Mouse (Mus musculus) midbrain, embryonic 15.5 days (tissue): ENCODE measurements around the gene Emc7. TPM values are rescaled to one million over a fixed set of nuclear protein-coding genes. Genes with fewer than 3 reads are reported as not detected.

Experiments used
- ATAC-seq: fragments of 200-750 bp; cut with Nextera tagmentation; replicated peaks from 2 replicates; pipeline ENCODE4 v1.8.0; 2017; ENCODE audit warnings: moderate TSS enrichment
- H3K27ac ChIP-seq: fragments of 300-500 bp; sonication (generic); 2 replicates; pipeline ENCODE4 v1.5.1; 2015; ENCODE audit warnings: mild to moderate bottlenecking, inconsistent platforms
- H3K27me3 ChIP-seq: fragments of 300-500 bp; sonication (generic); replicated peaks from 2 replicates; pipeline ENCODE4 v1.6.1; 2015; ENCODE audit warnings: inconsistent platforms
- H3K36me3 ChIP-seq: fragments of 300-500 bp; sonication (generic); replicated peaks from 2 replicates; pipeline ENCODE4 v1.6.1; 2015; ENCODE audit warnings: inconsistent platforms
- H3K4me1 ChIP-seq: fragments of 300-500 bp; sonication (generic); 2 replicates; pipeline ENCODE4 v1.6.1; 2015; ENCODE audit warnings: inconsistent platforms
- H3K4me2 ChIP-seq: fragments of 300-500 bp; sonication (generic); 2 replicates; pipeline ENCODE4 v1.6.1; 2015; ENCODE audit warnings: inconsistent platforms, mild to moderate bottlenecking, moderate library complexity
- H3K4me3 ChIP-seq: fragments of 300-500 bp; sonication (generic); 2 replicates; pipeline ENCODE4 v1.5.1; 2015; ENCODE audit warnings: mild to moderate bottlenecking, inconsistent platforms
- H3K9ac ChIP-seq: fragments of 300-500 bp; sonication (generic); 2 replicates; pipeline ENCODE4 v1.6.1; 2015; ENCODE audit warnings: mild to moderate bottlenecking, inconsistent platforms
- H3K9me3 ChIP-seq: fragments of 300-500 bp; sonication (generic); 2 replicates; pipeline ENCODE4 v1.6.1; 2016; ENCODE audit warnings: inconsistent platforms
- WGBS: fragments of 180-500 bp; shearing (Covaris S2); methylation state at CpG from one replicate; pipeline ENCODE4 v1.1.7; 2015; ENCODE audit warnings: mixed read lengths; 5-methylcytosine and 5-hydroxymethylcytosine counted together
- polyA plus RNA-seq: library from polyadenylated mRNA; unstranded; fragments of >200 nt; fragmentation: Nextera tagmentation; extraction: Ambion mirVana; gene quantifications from 2 replicates; pipeline ENCODE4 v1.2.1, GENCODE M21; 2015

Gene Emc7
- polyA plus RNA-seq, 1 experiment from 2014 or later: 19.6 TPM

DNA sequence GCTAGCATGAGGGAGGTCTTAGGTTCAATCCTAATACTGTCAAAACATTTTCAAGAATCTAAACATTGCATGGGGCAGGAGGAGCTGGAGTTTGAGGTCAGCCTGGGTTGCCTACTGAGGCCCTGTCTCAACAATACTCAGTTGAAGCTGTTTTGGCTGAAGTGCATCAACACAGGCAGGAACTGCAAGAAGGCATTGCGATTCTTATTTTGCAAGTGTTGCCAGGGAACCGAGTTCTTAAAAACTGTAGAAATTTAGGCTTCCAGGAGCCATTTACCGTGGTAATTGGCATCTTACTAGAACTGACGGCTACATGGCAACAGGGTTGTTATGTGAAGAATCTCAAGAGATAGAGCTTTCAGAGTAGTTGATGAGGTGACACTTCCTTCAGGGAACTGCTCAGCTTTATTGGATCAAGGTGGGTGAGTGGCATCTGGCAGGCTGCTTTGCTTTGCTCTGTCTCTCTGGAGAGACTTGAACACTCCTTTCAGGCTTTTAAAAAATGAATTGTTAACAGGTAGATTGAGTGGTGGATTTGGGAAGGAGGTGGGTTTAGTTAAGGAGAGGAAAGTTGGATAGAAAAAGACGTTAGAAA is 52.1 kb downstream of the Emc7 start:
- ATAC-seq: no peak
- no peak overlapping the region for H3K4me2 ChIP-seq
- H3K36me3 ChIP-seq: no peaks in the 10 kb centered on the region
- H3K4me1 ChIP-seq: no peaks in the 10 kb centered on the region
- H3K4me3 ChIP-seq: no peak overlapping the region
- no peaks in the 10 kb centered on the region for H3K27me3 ChIP-seq
- no peak overlapping the region for H3K27ac ChIP-seq
- H3K9me3 ChIP-seq: no peaks in the 10 kb centered on the region
- WGBS: 74% methylated on average over 5 of the region's 5 CpGs
- no peak overlapping the region for H3K9ac ChIP-seq

DNA sequence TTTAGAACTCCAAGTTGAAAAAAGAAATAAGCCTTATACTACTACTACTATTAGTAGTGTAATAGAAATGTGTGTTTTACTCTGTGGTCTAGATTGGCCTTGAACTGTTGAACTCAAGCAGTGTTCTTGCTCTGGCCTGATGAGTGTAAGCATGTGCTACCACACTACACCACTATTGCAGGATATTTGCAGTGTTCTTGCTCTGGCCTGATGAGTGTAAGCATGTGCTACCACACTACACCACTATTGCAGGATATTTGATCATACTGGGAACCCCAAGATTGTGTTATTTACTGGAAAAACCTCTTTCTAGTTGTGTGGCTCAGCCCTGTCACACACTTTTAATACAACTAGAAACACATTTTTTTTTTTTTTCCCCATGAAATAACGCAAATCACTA is 52.6 kb downstream of the Emc7 start:
- Histone ChIP-seq H3K27me3 (no peaks in the 10 kb centered on the region), H3K9ac (no peak overlapping the region), H3K4me3 (no peak overlapping the region), H3K4me1 (no peaks in the 10 kb centered on the region), H3K9me3 (no peaks in the 10 kb centered on the region), H3K36me3 (no peaks in the 10 kb centered on the region), H3K4me2 (no peak overlapping the region), H3K27ac (no peak overlapping the region)
- 96% methylated on average over 1 of the region's 1 CpGs for WGBS
- ATAC-seq: no peak

DNA sequence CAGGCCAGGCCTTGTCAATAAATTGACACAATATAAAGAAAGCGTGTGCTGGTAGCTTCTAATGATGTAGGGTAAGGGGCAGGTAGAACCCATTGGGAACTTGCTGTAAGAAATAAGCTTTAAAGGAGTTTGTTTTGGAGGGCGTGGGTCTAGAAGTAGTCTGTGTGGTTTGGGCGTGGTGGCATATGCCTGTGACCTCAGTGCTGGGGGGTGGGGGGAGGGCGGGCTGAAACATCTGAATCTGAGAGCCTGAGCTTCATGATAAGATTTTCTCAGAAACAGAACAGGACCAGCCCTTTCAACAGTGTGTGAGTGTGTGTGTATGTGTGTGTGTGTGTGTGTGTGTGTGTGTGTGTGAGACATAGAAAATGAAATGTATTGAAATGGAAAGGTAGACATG is 55.3 kb downstream of the Emc7 start:
- Histone ChIP-seq H3K4me2 (no peak overlapping the region), H3K27me3 (no peaks in the 10 kb centered on the region), H3K27ac (no peak overlapping the region), H3K36me3 (no peaks in the 10 kb centered on the region), H3K9me3 (no peaks in the 10 kb centered on the region), H3K9ac (no peak overlapping the region), H3K4me1 (no peaks in the 10 kb centered on the region), H3K4me3 (no peak overlapping the region)
- WGBS: 92% methylated on average over 4 of the region's 4 CpGs
- no peak for ATAC-seq

DNA sequence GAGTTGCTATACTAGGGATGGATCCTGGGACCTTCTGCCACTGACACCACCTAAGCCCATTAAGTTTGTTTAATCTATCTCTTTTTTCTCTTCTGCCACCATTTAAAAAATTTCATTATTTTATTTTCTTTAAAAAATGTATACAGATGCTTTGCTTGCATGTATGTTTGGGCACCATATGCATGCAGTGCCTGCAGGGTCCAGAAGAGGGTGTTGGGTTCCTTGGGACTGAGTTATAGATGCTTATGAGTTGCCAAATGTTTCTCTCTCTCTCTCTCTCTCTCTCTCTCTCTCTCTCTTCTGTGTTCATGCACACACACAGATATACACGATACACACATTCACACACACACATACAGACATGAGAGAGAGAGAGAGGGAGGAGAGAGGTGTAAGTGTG is 58.2 kb downstream of the Emc7 start:
- Histone ChIP-seq H3K9me3 (no peaks in the 10 kb centered on the region), H3K27ac (no peak overlapping the region), H3K9ac (no peak overlapping the region), H3K4me2 (no peak overlapping the region), H3K4me1 (no peaks in the 10 kb centered on the region), H3K36me3 (no peaks in the 10 kb centered on the region), H3K4me3 (no peak overlapping the region), H3K27me3 (no peaks in the 10 kb centered on the region)
- ATAC-seq: no peak
- 83% methylated on average over 1 of the region's 1 CpGs for WGBS

DNA sequence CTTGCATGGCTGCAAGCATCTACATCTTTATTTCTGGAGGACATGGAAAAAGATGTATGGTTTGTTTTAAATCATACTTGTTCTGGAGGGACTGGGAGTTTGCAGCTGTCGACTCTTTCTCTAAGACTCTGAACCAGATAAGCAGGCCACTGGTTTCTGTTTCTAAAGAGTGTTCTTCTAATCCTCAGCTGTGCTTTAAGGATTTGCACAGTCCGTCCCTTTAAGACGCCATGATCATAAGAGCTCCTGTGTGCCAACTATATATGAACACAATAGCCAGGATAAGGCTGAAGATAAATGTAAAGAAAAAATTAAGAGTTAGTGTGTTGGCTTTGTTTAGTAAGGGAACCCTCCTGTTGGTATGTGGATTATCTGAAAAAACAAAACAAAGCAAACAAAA is 61.9 kb downstream of the Emc7 start:
- Histone ChIP-seq H3K9me3 (no peaks in the 10 kb centered on the region), H3K9ac (no peak overlapping the region), H3K4me1 (no peaks in the 10 kb centered on the region), H3K36me3 (no peaks in the 10 kb centered on the region), H3K4me2 (no peak overlapping the region), H3K27me3 (no peaks in the 10 kb centered on the region), H3K4me3 (no peak overlapping the region), H3K27ac (no peak overlapping the region)
- no peak for ATAC-seq
- 64% methylated on average over 3 of the region's 3 CpGs for WGBS

DNA sequence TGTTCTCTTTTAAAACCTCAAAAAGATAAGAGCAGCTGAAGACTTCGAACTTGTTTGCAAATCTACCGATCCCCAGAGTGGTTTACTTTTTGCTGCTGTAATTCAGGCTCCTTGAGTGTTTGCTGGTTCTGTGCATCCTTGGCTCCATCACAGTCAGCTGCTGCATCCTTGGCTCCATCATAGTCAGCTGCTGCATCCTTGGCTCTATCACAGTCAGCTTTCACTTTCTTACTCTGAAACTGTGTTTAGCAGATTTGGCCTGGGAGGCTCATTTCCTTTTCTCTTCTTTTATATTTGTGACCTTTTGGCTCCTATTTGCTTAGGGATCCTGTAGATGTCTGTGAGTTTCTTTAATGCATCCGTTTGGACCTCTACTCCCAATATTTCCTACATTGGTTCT is 62.4 kb downstream of the Emc7 start:
- H3K4me1 ChIP-seq: no peaks in the 10 kb centered on the region
- no peak overlapping the region for H3K9ac ChIP-seq
- no peak overlapping the region for H3K4me3 ChIP-seq
- WGBS: 87% methylated on average over 3 of the region's 3 CpGs
- H3K4me2 ChIP-seq: no peak overlapping the region
- no peaks in the 10 kb centered on the region for H3K9me3 ChIP-seq
- no peaks in the 10 kb centered on the region for H3K36me3 ChIP-seq
- H3K27me3 ChIP-seq: no peaks in the 10 kb centered on the region
- no peak for ATAC-seq
- H3K27ac ChIP-seq: no peak overlapping the region

DNA sequence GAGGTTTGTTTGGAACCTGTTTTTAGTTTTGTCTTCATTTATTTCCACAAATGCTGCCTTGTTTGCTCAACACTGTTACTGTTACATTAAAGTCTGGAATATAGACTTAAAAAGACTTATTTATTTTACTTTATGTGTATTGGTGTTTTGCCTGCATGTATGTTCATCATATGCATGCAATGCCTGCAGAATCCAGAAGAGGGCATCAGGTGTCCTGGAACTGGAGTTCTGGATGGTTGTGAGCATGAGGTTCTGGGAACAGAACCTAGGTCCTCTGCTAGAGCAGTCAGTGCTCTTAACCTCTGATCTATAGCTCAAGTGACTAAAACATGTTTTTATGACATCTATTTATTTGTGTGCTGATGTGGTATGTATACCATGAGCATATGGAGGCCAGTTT is 63.7 kb downstream of the Emc7 start:
- H3K4me3 ChIP-seq: no peak overlapping the region
- no peak overlapping the region for H3K9ac ChIP-seq
- no peak for ATAC-seq
- no peaks in the 10 kb centered on the region for H3K27me3 ChIP-seq
- no peaks in the 10 kb centered on the region for H3K9me3 ChIP-seq
- H3K27ac ChIP-seq: no peak overlapping the region
- no peaks in the 10 kb centered on the region for H3K36me3 ChIP-seq
- no peak overlapping the region for H3K4me2 ChIP-seq
- H3K4me1 ChIP-seq: no peaks in the 10 kb centered on the region

DNA sequence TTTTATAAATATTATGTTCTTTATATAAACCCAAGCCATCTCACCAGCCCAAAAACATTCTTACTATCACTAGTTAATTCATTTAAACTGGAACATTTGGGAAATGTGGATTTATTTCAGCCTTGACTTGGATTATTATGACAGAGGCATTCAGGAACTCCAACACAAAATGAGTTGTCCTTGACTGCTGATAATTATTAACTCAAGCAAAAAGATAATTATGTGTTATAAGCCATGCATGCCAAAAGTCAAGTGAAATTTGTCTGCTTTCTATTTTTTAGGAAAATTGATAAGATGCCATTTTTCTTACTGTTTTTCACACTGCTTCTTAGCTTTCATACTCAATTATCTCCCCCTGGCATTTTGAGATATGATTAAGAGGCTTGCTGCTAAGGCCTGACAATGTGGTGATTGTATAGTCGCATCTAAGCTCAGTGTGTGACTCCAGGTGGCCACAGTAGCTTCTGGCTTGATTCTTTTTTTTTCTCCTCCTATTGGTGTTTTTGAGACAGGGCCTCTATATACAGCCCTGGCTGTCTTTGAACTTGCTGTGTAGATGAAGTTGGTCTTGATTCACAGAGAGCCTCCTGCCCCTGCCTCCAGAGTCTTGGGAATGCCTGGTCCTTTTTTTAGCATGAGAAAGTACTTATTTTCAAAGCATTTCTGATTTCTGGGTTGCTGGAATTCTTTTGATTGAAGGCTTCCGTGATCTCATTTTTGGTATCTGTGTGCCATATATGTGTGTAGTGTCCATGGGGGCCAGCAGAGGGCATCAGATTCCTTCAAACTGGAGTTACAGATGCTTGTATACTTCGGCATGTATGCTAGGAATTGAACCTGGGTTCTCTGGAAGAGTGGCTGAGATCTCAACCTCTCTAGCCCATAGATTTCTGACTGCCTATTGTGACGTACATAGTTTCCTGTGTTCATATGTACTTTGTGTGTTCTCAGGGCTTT is 66.0 kb downstream of the Emc7 start:
- no peaks in the 10 kb centered on the region for H3K27me3 ChIP-seq
- ATAC-seq: no peak
- WGBS: 81% methylated on average over 4 of the region's 4 CpGs

More for the DNA sequence above, 66.0 kb downstream of the Emc7 start:
- Histone ChIP-seq H3K27ac (no peak overlapping the region), H3K9ac (no peak overlapping the region), H3K4me1 (no peaks in the 10 kb centered on the region), H3K9me3 (no peaks in the 10 kb centered on the region), H3K4me3 (no peak overlapping the region), H3K4me2 (no peak overlapping the region), H3K36me3 (no peaks in the 10 kb centered on the region)

Other genes starting within 250 kb of the Emc7 start
- gene Lpcat4, start 215.5 kb upstream of the Emc7 start, polyA plus RNA-seq: 21.9 and 26.0 TPM in 2 replicates
- not detected in 2 replicates for gene Nutm1, start 195.7 kb upstream of the Emc7 start, polyA plus RNA-seq
- 153 and 158 TPM in 2 replicates for gene Nop10, start 193.1 kb upstream of the Emc7 start, polyA plus RNA-seq
- 19.4 and 21.2 TPM in 2 replicates for gene Slc12a6, start 189.2 kb upstream of the Emc7 start, polyA plus RNA-seq
- not detected in 2 replicates for gene Gm21985, start 188.7 kb upstream of the Emc7 start, polyA plus RNA-seq
- 175 and 188 TPM in 2 replicates for gene Emc4, start 87.0 kb upstream of the Emc7 start, polyA plus RNA-seq
- 27.9 and 28.0 TPM in 2 replicates for gene Katnbl1, start 75.8 kb upstream of the Emc7 start, polyA plus RNA-seq
- gene Chrm5, start 25.8 kb downstream of the Emc7 start, polyA plus RNA-seq: 1.2 and 2.0 TPM in 2 replicates
- gene Aven, start 38.0 kb downstream of the Emc7 start, polyA plus RNA-seq: 2.4 and 4.5 TPM in 2 replicates